Mouse (Mus musculus): ENCODE results near the gene Fads1.

GRCm38 (mm10) chr19:10183299-10183983 lies 753 bp downstream of the Fads1 start:
- TF ChIP-seq CTCF (IDR thresholded peaks at IDR 0.05; ENCODE audit: insufficient read depth, low read length) (no peak), POLR2A (IDR thresholded peaks at IDR 0.05; ENCODE audit: borderline replicate concordance, extremely low read depth, low read depth, low read length) (peak; percentile 76; the same call in 1 of the 2 replicates)
